Mouse (Mus musculus): Measurements from ENCODE around the gene Peli1.
A peak's percentile ranks its signal among the peaks of the same experiment; 100 is the strongest.

Peli1 gene

GRCm38 (mm10) chr11:21093081-21093815 lies 2.2 kb downstream of the Peli1 start:
- no peak for DNase-seq

- no peak for DNase-seq
Observed at GRCm38 (mm10) chr11:21096590-21096989, 5.5 kb downstream of the Peli1 start.

GRCm38 (mm10) chr11:21098457-21098856 lies 7.4 kb downstream of the Peli1 start:
- DNase-seq, result no peak

GRCm38 (mm10) chr11:21100704-21101103 lies 9.6 kb downstream of the Peli1 start:
- no peak for DNase-seq

- no peak for DNase-seq
Observed at GRCm38 (mm10) chr11:21101286-21101685, 10.2 kb downstream of the Peli1 start.

- no peak for DNase-seq
Observed at GRCm38 (mm10) chr11:21102273-21103005, 11.3 kb downstream of the Peli1 start.

GRCm38 (mm10) chr11:21103186-21103585 lies 12.1 kb downstream of the Peli1 start:
- DNase-seq, result no peak

- no peak for DNase-seq
Observed at GRCm38 (mm10) chr11:21105393-21105792, 14.3 kb downstream of the Peli1 start.

GRCm38 (mm10) chr11:21107120-21107519 lies 16.0 kb downstream of the Peli1 start:
- DNase-seq, result peak in 1 of 2 experiments; percentile 15

- no peak for DNase-seq
Observed at GRCm38 (mm10) chr11:21109279-21109678, 18.2 kb downstream of the Peli1 start.

- no peak for DNase-seq
Observed at GRCm38 (mm10) chr11:21114516-21114915, 23.4 kb downstream of the Peli1 start.

GRCm38 (mm10) chr11:21115804-21116203 lies 24.7 kb downstream of the Peli1 start:
- DNase-seq, result no peak

GRCm38 (mm10) chr11:21116623-21117295 lies 25.7 kb downstream of the Peli1 start:
- no peak for DNase-seq

- no peak for DNase-seq
Observed at GRCm38 (mm10) chr11:21121737-21122136, 30.6 kb downstream of the Peli1 start.

- no peak for DNase-seq
Observed at GRCm38 (mm10) chr11:21122399-21122798, 31.3 kb downstream of the Peli1 start.

- DNase-seq, result no peak
Observed at GRCm38 (mm10) chr11:21131692-21132091, 40.6 kb downstream of the Peli1 start.

GRCm38 (mm10) chr11:21134875-21135451 lies 43.9 kb downstream of the Peli1 start:
- DNase-seq, result peak in 1 of 2 experiments; percentile 30

GRCm38 (mm10) chr11:21139453-21139852 lies 48.4 kb downstream of the Peli1 start:
- DNase-seq, result no peak

- no peak for DNase-seq
Observed at GRCm38 (mm10) chr11:21141242-21141641, 50.2 kb downstream of the Peli1 start.

- DNase-seq, result no peak
Observed at GRCm38 (mm10) chr11:21141755-21142154, 50.7 kb downstream of the Peli1 start.

- DNase-seq, result no peak
Observed at GRCm38 (mm10) chr11:21149476-21149875, 58.4 kb downstream of the Peli1 start.

- DNase-seq, result no peak
Observed at GRCm38 (mm10) chr11:21150316-21150715, 59.2 kb downstream of the Peli1 start.

- DNase-seq, result no peak
Observed at GRCm38 (mm10) chr11:21151672-21152071, 60.6 kb downstream of the Peli1 start.
